Mouse (Mus musculus): ENCODE measurements around the gene Psmb3. TPM values are rescaled to one million over a fixed set of nuclear protein-coding genes. Genes with fewer than 3 reads are reported as not detected.

The Psmb3 gene
- polyA plus RNA-seq, 1 experiment, result not detected

- TF ChIP-seq POLR2A (IDR thresholded peaks at IDR 0.05; ENCODE audit: insufficient read depth, low read depth, low read length) (no peak), CTCF (IDR thresholded peaks at IDR 0.05; ENCODE audit: insufficient read depth, low read depth, low read length) (no peak)
- no peak overlapping the region for H3K27ac ChIP-seq (ENCODE audit: insufficient read depth, low read depth, low read length)
- H3K4me3 ChIP-seq (ENCODE audit: insufficient read depth, low read depth, low read length), result no peak overlapping the region
- 87% methylated on average over 5 of the region's 5 CpGs for WGBS
- H3K4me1 ChIP-seq (ENCODE audit: control insufficient read depth, insufficient read depth, low read length), result peaks cover 7% of the 10 kb centered on the region
These were observed 45.3 kb downstream of the Psmb3 start for GRCm38 (mm10) chr11:97748496-97748895.

- no peak overlapping the region for H3K4me3 ChIP-seq (ENCODE audit: insufficient read depth, low read depth, low read length)
- peaks cover 10% of the 10 kb centered on the region for H3K4me1 ChIP-seq (ENCODE audit: control insufficient read depth, insufficient read depth, low read length)
- TF ChIP-seq POLR2A (IDR thresholded peaks at IDR 0.05; ENCODE audit: insufficient read depth, low read depth, low read length), result no peak
- no peak for TF ChIP-seq CTCF (IDR thresholded peaks at IDR 0.05; ENCODE audit: insufficient read depth, low read depth, low read length)
- peak overlapping the region; percentile 75; the same call in 1 of the 2 replicates for H3K27ac ChIP-seq (ENCODE audit: insufficient read depth, low read depth, low read length)
- WGBS, result 56% methylated on average over 8 of the region's 8 CpGs
These were observed 50.1 kb downstream of the Psmb3 start for GRCm38 (mm10) chr11:97753277-97753676.

GRCm38 (mm10) chr11:97758125-97758524, 54.9 kb downstream of the Psmb3 start:
- 86% methylated on average over 1 of the region's 1 CpGs for WGBS

GRCm38 (mm10) chr11:97758942-97759341, 55.7 kb downstream of the Psmb3 start:
- no peak for TF ChIP-seq POLR2A (IDR thresholded peaks at IDR 0.05; ENCODE audit: insufficient read depth, low read depth, low read length)
- TF ChIP-seq CTCF (IDR thresholded peaks at IDR 0.05; ENCODE audit: insufficient read depth, low read depth, low read length), result no peak
- WGBS, result 77% methylated on average over 6 of the region's 6 CpGs
- no peak overlapping the region for H3K27ac ChIP-seq (ENCODE audit: insufficient read depth, low read depth, low read length)
- H3K4me3 ChIP-seq (ENCODE audit: insufficient read depth, low read depth, low read length), result no peak overlapping the region
- no peaks in the 10 kb centered on the region for H3K4me1 ChIP-seq (ENCODE audit: control insufficient read depth, insufficient read depth, low read length)

More at GRCm38 (mm10) chr11:97758125-97758524, 54.9 kb downstream of the Psmb3 start:
- TF ChIP-seq CTCF (IDR thresholded peaks at IDR 0.05; ENCODE audit: insufficient read depth, low read depth, low read length), result no peak
- TF ChIP-seq POLR2A (IDR thresholded peaks at IDR 0.05; ENCODE audit: insufficient read depth, low read depth, low read length), result no peak
- Histone ChIP-seq H3K27ac (ENCODE audit: insufficient read depth, low read depth, low read length) (no peak overlapping the region), H3K4me1 (ENCODE audit: control insufficient read depth, insufficient read depth, low read length) (peaks cover 5% of the 10 kb centered on the region), H3K4me3 (ENCODE audit: insufficient read depth, low read depth, low read length) (no peak overlapping the region)

GRCm38 (mm10) chr11:97761638-97762037, 58.4 kb downstream of the Psmb3 start:
- peaks cover 4% of the 10 kb centered on the region; the same call in 1 of the 2 replicates for H3K4me1 ChIP-seq (ENCODE audit: control insufficient read depth, insufficient read depth, low read length)
- no peak for TF ChIP-seq POLR2A (IDR thresholded peaks at IDR 0.05; ENCODE audit: insufficient read depth, low read depth, low read length)
- no peak overlapping the region for H3K4me3 ChIP-seq (ENCODE audit: insufficient read depth, low read depth, low read length)
- no peak overlapping the region for H3K27ac ChIP-seq (ENCODE audit: insufficient read depth, low read depth, low read length)

Other genes with a start within 250 kb of the Psmb3 start
- gene 4933428G20Rik, start 203.1 kb upstream of the Psmb3 start, polyA plus RNA-seq (2012; ENCODE audit: insufficient read depth, insufficient read length, low replicate concordance, missing spikeins), result not detected in 2 replicates
- gene Srcin1, start 127.2 kb upstream of the Psmb3 start, polyA plus RNA-seq (2012; ENCODE audit: insufficient read depth, insufficient read length, low replicate concordance, missing spikeins), result not detected in 2 replicates
- gene Epop, start 73.7 kb upstream of the Psmb3 start, polyA plus RNA-seq (2012; ENCODE audit: insufficient read depth, insufficient read length, low replicate concordance, missing spikeins), result not detected in 2 replicates
- 69.4 and 106 TPM in 2 replicates for gene Mllt6, start 40.0 kb upstream of the Psmb3 start, polyA plus RNA-seq (2012; ENCODE audit: insufficient read depth, insufficient read length, low replicate concordance, missing spikeins)
- not detected in 2 replicates for gene Cisd3, start 17.6 kb upstream of the Psmb3 start, polyA plus RNA-seq (2012; ENCODE audit: insufficient read depth, insufficient read length, low replicate concordance, missing spikeins)
- gene Pcgf2, start 2.9 kb upstream of the Psmb3 start, polyA plus RNA-seq (2012; ENCODE audit: insufficient read depth, insufficient read length, low replicate concordance, missing spikeins), result not detected in 2 replicates
- gene Pip4k2b, start 41.3 kb downstream of the Psmb3 start, polyA plus RNA-seq (2012; ENCODE audit: insufficient read depth, insufficient read length, low replicate concordance, missing spikeins), result not detected in 2 replicates
- gene Cwc25, start 63.2 kb downstream of the Psmb3 start, polyA plus RNA-seq (2012; ENCODE audit: insufficient read depth, insufficient read length, low replicate concordance, missing spikeins), result not detected in 2 replicates
- not detected in 2 replicates for gene 1700001P01Rik, start 72.5 kb downstream of the Psmb3 start, polyA plus RNA-seq (2012; ENCODE audit: insufficient read depth, insufficient read length, low replicate concordance, missing spikeins)
- 695 TPM in 1 of 2 replicates, not detected in the other for gene Rpl23, start 79.0 kb downstream of the Psmb3 start, polyA plus RNA-seq (2012; ENCODE audit: insufficient read depth, insufficient read length, low replicate concordance, missing spikeins)
- not detected in 2 replicates for gene Lasp1, start 95.6 kb downstream of the Psmb3 start, polyA plus RNA-seq (2012; ENCODE audit: insufficient read depth, insufficient read length, low replicate concordance, missing spikeins)
- gene B230217C12Rik, start 137.4 kb downstream of the Psmb3 start, polyA plus RNA-seq (2012; ENCODE audit: insufficient read depth, insufficient read length, low replicate concordance, missing spikeins), result not detected in 2 replicates
- gene Fbxo47, start 180.8 kb downstream of the Psmb3 start, polyA plus RNA-seq (2012; ENCODE audit: insufficient read depth, insufficient read length, low replicate concordance, missing spikeins), result not detected in 2 replicates

All from olfactory bulb, adult 2 months (tissue).